Mouse (Mus musculus) cerebellum, adult 9-11 months (tissue): ENCODE data around the gene Zic3.

Source experiments
- DNase-seq: peaks from one replicate; pipeline ENCODE4 v3.0.0; 2022

The Zic3 gene

DNA sequence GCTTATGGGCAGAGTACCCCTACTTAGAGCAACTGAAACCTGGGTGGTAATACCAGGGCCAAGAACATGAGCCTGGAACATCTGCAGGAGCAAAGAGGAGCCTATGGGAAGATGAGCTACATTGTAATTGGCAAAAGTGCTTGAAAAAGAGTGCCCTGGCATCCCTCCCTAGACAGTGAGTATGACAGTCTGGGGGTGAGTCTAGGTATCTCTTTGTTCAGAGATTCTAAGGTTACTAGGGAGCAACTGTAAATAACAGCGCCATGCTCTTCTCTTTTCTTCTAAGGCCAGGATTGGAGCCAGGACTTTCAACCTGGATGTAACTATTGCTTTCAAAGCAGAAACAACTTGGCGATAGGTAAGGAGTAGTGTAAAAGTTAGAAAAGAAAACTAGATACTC lies at the start of gene Zic3:
Zic3 (plus strand) TSS at position 301 of the 400 bp plus-strand sequence.
- no peak for DNase-seq

GRCm38 (mm10) chrX:57982351-57982750 lies 40.1 kb upstream of the Zic3 start:
- no peak for DNase-seq

- no peak for DNase-seq
Observed at GRCm38 (mm10) chrX:57987455-57988109, 34.9 kb upstream of the Zic3 start.

GRCm38 (mm10) chrX:58013391-58013790 lies 9.1 kb upstream of the Zic3 start:
- no peak for DNase-seq

GRCm38 (mm10) chrX:58014093-58014492 lies 8.4 kb upstream of the Zic3 start:
- no peak for DNase-seq

- DNase-seq, result no peak
Observed at GRCm38 (mm10) chrX:58014761-58015160, 7.7 kb upstream of the Zic3 start.

GRCm38 (mm10) chrX:58015336-58015945 lies 7.1 kb upstream of the Zic3 start:
- no peak for DNase-seq

DNA sequence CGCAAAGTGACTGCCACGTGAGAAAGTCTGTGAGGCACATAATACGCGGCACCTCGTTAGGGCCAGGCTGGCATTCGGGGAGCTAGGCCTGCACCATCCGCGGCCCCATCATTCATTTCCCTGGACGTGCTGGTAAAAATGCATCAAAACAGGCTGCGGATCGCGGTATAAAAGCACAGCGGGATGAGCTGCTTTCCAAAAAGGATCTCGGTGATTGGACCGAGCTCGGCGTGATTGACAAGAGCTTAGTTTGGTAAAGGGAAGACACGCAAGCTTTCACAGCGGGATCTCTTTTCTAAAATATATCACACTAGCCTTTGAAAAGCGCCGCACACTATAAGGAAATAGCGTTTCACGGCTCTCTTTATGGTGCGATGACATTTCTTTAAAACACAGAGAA lies 3.8 kb upstream of the Zic3 start:
- DNase-seq, result no peak

GRCm38 (mm10) chrX:58019257-58019953 lies 3.1 kb upstream of the Zic3 start:
- DNase-seq, result no peak

DNA sequence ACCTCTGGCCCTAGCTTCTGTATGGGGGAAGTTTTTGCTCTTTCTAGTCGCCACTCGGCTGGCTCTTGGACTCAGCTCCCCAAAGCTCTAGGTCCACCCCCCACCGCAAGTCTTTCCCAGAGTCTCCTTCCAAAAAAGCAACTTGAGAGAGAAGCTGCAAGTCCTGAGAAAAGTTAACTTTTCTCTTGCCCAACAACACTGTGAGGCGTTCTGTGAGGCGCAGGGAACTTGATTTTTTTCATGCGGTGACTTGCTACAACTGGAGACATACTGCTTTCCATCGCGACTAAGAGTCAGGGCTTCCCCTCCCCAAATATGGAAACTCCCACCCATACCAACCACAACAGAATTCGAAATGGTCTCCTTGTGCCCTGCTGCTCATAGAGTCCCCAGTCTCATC lies 5.1 kb downstream of the Zic3 start:
- no peak for DNase-seq

DNA sequence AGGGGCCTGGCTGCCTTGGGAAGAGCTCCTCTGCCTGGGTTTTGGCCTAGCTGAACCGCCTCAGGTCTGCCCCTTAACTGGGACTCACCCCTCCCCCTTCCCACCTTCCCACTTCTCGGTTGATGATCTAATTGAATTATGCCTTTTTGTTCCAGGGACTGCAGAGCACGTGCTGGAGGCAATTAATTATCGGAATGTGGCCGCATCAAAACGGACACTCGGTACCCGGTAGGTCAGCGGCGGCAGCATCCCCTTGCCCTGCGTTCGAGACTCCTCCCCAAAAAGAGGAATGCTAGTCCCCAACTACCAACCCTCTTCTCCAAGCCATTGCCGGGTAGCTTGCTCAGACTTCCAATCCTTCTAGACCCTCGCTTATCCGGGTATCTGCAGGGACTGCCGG lies 5.6 kb downstream of the Zic3 start:
- DNase-seq, result no peak

- DNase-seq, result no peak
Observed at GRCm38 (mm10) chrX:58028858-58029257, 6.4 kb downstream of the Zic3 start.

GRCm38 (mm10) chrX:58030100-58030834 lies 7.8 kb downstream of the Zic3 start:
- peak; percentile 90 for DNase-seq

- peak; percentile 66 for DNase-seq
Observed at GRCm38 (mm10) chrX:58030835-58031670, 8.6 kb downstream of the Zic3 start.

DNA sequence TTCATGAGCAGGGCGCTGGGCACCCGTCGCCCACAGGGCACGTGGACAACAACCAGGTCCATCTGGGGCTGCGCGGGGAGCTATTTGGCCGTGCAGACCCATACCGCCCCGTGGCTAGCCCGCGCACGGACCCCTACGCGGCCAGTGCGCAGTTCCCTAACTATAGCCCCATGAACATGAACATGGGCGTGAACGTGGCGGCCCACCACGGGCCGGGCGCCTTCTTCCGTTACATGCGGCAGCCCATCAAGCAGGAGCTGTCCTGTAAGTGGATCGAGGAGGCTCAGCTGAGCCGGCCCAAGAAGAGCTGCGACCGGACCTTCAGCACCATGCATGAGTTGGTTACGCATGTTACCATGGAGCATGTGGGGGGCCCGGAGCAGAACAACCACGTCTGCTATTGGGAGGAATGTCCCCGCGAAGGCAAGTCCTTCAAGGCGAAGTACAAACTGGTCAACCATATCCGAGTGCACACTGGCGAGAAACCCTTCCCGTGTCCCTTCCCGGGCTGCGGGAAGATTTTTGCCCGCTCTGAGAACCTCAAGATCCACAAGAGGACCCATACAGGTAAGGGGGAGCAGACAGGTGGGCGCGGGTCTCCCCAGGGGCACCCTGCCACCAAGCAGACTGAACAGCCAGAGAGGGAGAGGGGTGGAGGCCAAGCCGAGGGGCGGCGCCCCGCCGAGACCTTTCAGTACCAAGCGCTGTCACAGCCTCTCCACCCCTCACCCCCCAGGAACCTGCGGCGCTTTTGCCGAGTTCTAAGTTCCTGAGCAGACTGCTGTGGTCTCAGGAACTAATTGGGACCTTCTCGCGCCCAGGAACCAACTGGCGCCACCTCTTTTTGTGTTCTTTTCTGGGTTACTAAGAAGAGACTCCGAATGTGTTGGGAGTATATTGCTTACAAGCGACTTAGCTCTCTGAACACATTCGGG lies 9.4 kb downstream of the Zic3 start:
- DNase-seq, result peak; percentile 40

DNA sequence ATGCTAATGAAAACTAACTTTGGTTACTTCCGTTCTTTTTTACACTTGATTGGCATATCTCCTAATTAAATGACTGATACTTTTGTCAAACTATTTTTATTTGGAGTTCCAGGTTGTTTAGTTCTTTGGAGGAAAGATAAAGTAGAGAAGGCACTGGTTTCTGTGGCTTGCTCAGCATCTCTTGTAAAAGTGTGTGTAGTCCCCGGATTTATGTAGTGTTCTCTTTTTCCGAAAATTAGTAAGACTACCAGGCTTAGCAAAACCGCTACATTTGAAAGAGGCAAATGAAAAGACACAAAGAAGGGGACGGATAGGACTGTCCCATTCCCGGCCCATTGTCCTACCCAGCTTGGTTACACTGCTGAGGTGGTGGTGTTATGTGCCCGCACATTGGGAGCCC lies 10.1 kb downstream of the Zic3 start:
- no peak for DNase-seq

DNA sequence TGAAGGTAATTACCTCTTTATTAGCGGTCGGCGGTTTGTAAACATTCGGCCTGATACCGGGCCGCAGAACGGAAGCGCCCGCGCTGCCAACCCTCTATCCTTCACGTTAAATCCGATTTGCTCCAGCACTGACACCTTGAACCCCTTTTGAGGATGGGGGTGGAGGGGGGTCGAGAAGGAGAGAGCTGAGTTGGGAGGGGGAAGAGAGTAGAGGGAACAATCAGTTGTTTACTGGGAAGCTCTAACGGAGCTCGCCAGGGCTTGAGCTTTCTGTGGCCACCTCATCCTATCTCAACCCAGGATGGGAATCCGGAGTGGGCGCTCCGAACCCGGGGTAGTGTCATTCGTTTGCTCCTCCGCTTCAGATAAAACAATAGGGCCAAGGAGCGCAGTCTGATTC lies 11.0 kb downstream of the Zic3 start:
- no peak for DNase-seq

DNA sequence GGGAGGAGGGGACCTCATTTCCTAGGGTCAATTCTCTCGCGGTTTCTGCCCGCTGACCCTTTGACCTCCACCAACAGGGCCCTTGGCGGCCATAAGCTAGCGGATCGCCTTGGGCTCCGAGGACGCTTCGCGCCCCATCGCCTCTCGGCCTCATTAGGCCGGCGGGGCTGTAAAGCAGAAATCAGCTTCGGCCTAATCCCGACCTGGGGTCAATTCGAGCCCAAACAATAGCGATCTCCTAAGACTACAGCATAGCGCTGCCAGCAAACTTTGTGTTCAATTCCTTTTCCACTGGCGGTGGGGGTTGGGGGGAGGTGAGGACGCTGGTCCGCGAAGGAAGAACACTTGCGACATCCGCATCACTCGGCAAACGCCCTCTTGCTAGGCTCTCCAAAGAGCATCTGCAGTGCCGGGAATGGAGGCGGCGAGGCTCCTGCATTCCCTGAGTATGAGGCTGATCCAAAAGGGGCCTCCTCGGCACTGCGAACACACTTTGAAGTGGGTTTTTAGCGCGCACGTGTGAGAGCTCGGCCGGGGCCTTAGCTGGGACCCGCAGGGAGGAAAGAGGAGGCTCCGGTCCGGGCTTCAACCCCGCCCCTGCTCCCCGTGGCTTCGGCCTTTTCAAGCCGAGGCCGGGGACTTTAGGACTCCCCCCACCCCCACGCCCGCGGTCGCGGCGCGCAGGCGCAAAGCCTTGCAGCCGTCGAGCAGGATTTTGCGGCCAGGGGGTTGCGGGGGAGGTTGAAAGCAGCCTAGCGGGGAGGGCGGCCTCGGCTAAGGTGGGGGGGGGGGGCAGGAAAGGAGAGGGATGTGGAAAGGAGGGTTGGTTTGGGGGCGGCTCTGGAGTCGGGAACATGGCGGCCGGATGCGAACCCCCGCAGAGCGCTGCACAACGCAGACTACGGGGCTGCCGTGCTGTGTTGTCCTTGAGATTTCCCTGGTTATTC lies 15.8 kb downstream of the Zic3 start:
- peak; percentile 72 for DNase-seq

DNA sequence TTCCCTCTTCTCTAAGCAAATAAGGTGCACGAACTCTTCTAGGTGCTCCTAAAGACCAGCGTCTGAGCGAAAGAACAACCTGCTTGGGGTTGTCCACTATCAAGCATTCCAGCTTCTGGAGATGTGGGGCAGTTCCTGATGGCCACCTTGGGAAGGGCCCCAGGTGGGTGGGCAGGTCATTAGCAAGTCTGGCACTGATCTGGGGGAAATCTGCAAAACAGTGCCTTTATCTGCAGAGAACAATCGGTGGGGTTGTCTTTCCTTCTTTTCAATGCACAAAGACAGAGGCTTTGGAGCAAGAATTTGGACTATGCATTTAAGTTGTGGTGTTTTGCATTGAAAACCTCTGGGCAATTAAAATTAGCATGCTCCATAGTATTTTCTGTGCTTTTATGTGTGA lies 17.2 kb downstream of the Zic3 start:
- no peak for DNase-seq

DNA sequence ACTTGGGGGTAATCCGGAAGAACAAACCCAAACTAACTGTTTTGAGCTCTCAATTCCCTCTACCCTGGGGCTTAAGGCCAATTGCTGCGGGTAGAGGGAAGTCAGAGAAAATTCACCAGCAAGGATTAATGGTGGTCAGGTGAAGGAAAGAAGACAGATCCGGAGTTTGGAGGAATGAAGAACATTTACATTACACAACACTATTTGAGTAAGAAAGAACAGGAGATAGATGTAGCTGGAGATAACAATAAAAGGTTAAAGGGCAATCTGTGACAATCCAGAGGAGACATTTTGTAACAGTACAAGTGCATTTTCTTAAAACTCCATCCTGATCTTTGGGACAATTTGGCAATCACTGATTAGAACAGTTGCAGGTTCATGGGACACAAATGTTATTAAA lies 19.4 kb downstream of the Zic3 start:
- DNase-seq, result no peak
